Mouse (Mus musculus) cerebral cortex, adult 2 months (tissue): ENCODE results near the gene Aldh8a1.

Experiments used
- WGBS: fragments of 180-500 bp; shearing (Covaris S2); methylation state at CpG from one replicate; pipeline ENCODE4 v1.1.7; 2018; 5-methylcytosine and 5-hydroxymethylcytosine counted together

The Aldh8a1 gene

GRCm38 (mm10) chr10:21367481-21367880, 9.6 kb upstream of the Aldh8a1 start:
- 96% methylated on average over 9 of the region's 9 CpGs for WGBS

- 82% methylated on average over 2 of the region's 2 CpGs for WGBS
Measured at GRCm38 (mm10) chr10:21369586-21369985, 7.5 kb upstream of the Aldh8a1 start.

- 90% methylated on average over 6 of the region's 6 CpGs for WGBS
Measured at GRCm38 (mm10) chr10:21372271-21372670, 4.8 kb upstream of the Aldh8a1 start.

GRCm38 (mm10) chr10:21378196-21378944, 1.3 kb downstream of the Aldh8a1 start:
- WGBS = 70% methylated on average over 9 of the region's 9 CpGs

- WGBS = 7% methylated on average over 6 of the region's 6 CpGs
Measured at GRCm38 (mm10) chr10:21382914-21383313, 5.8 kb downstream of the Aldh8a1 start.

- 86% methylated on average over 3 of the region's 3 CpGs for WGBS
Measured at GRCm38 (mm10) chr10:21385111-21385663, 8.1 kb downstream of the Aldh8a1 start.

- 79% methylated on average over 11 of the region's 11 CpGs for WGBS
Measured at GRCm38 (mm10) chr10:21389075-21389474, 12.0 kb downstream of the Aldh8a1 start.

GRCm38 (mm10) chr10:21390440-21390839, 13.3 kb downstream of the Aldh8a1 start:
- 53% methylated on average over 4 of the region's 4 CpGs for WGBS

GRCm38 (mm10) chr10:21391286-21391685, 14.2 kb downstream of the Aldh8a1 start:
- WGBS = 69% methylated on average over 4 of the region's 4 CpGs

- 96% methylated on average over 2 of the region's 2 CpGs for WGBS
Measured at GRCm38 (mm10) chr10:21393390-21393789, 16.3 kb downstream of the Aldh8a1 start.

- 93% methylated on average over 14 of the region's 14 CpGs for WGBS
Measured at GRCm38 (mm10) chr10:21395426-21396139, 18.5 kb downstream of the Aldh8a1 start.

- WGBS = 67% methylated on average over 6 of the region's 6 CpGs
Measured at GRCm38 (mm10) chr10:21398873-21399425, 21.9 kb downstream of the Aldh8a1 start.

- 85% methylated on average over 8 of the region's 8 CpGs for WGBS
Measured at GRCm38 (mm10) chr10:21399622-21400021, 22.5 kb downstream of the Aldh8a1 start.

GRCm38 (mm10) chr10:21400031-21400430, 22.9 kb downstream of the Aldh8a1 start:
- WGBS = 74% methylated on average over 7 of the region's 7 CpGs

GRCm38 (mm10) chr10:21400453-21400852, 23.4 kb downstream of the Aldh8a1 start:
- WGBS = 74% methylated on average over 2 of the region's 2 CpGs

- WGBS = 73% methylated on average over 4 of the region's 4 CpGs
Measured at GRCm38 (mm10) chr10:21401259-21401658, 24.2 kb downstream of the Aldh8a1 start.

GRCm38 (mm10) chr10:21404822-21405221, 27.7 kb downstream of the Aldh8a1 start:
- 89% methylated on average over 4 of the region's 4 CpGs for WGBS

GRCm38 (mm10) chr10:21405707-21406534, 28.8 kb downstream of the Aldh8a1 start:
- 87% methylated on average over 11 of the region's 11 CpGs for WGBS

- 47% methylated on average over 5 of the region's 5 CpGs for WGBS
Measured at GRCm38 (mm10) chr10:21410711-21411110, 33.6 kb downstream of the Aldh8a1 start.

- 69% methylated on average over 6 of the region's 6 CpGs for WGBS
Measured at GRCm38 (mm10) chr10:21411621-21412205, 34.6 kb downstream of the Aldh8a1 start.

GRCm38 (mm10) chr10:21415031-21415430, 37.9 kb downstream of the Aldh8a1 start:
- WGBS = 89% methylated on average over 4 of the region's 4 CpGs
